7 mouse cellular contexts compared by ENCODE assay signal in the genomic region with DNA sequence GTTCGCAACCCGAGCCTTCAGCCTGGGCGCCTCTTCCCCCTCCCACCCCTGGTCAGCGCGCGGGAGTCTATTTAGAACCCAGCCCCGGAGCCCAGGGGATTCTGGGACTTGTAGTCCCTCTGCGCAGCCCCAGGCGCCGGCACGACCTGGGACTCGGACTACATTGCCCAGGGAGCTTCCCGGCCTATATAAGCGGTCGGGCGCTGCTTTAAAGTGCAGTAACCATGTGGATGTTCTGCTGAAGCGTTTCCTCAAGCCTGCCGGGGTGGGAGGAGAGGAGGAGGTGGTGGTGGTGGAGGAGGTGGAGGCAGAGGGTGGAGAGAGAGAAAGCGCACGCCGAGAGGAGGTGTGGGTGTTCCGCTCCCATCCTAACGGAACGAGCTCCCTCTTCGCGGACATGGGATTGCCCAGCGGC. TPM values are rescaled to one million over a fixed set of nuclear protein-coding genes. Genes with fewer than 3 reads are reported as not detected.
DNase-seq lines count a peak whose midpoint lies in the region; ATAC-seq and TF ChIP-seq lines count a peak whose summit lies in the region.

A gene (plus strand): TSS at position 216 of the 415 bp plus-strand sequence.

- peak within 1 kb of the TSS; percentile 88 for H3K27ac ChIP-seq in embryonic facial prominence, embryonic 10.5 days (replicated peaks)
- 0 out of 2 replicates have a peak within 1 kb of the TSS, but pooled peaks have one; percentile 9 for H3K27ac ChIP-seq in intestine, postnatal 0 days (ENCODE audit: low read depth, low read length)
- 0 out of 2 replicates have a peak within 1 kb of the TSS, but pooled peaks have one; percentile 6 for H3K27ac ChIP-seq in midbrain, embryonic 12.5 days (replicated peaks)
- H3K27ac ChIP-seq in small intestine, adult 2 months (ENCODE audit: insufficient read depth, low read depth, low read length): peak within 1 kb of the TSS; percentile 50

- TF ChIP-seq CTCF in intestine, postnatal 0 days (IDR thresholded peaks at IDR 0.05; ENCODE audit: low read depth): no peak
- TF ChIP-seq CTCF in small intestine, adult 2 months (IDR thresholded peaks at IDR 0.05; ENCODE audit: extremely low read depth, insufficient read length, insufficient replicate concordance, low read depth, low read length): no peak

- TF ChIP-seq POLR2A in small intestine, adult 2 months (IDR thresholded peaks at IDR 0.05; ENCODE audit: low read depth, low read length): peak; percentile 98

- no peaks in the 10 kb centered on the region for H3K9me3 ChIP-seq in embryonic facial prominence, embryonic 10.5 days
- H3K9me3 ChIP-seq in intestine, postnatal 0 days (ENCODE audit: control insufficient read depth): no peaks in the 10 kb centered on the region
- H3K9me3 ChIP-seq in midbrain, embryonic 12.5 days: no peaks in the 10 kb centered on the region

- H3K4me2 ChIP-seq in intestine, postnatal 0 days (replicated peaks; ENCODE audit: low read depth): peak within 1 kb of the TSS; percentile 93
- H3K4me2 ChIP-seq in midbrain, embryonic 12.5 days (replicated peaks): peak within 1 kb of the TSS; percentile 82

- ATAC-seq in intestine, postnatal 0 days: peak; percentile 100
- ATAC-seq in midbrain, embryonic 12.5 days (ENCODE audit: low FRiP score, low read depth): peak; percentile 100

- peaks cover 7% of the 10 kb centered on the region for H3K36me3 ChIP-seq in embryonic facial prominence, embryonic 10.5 days (replicated peaks)
- no peaks in the 10 kb centered on the region for H3K36me3 ChIP-seq in intestine, postnatal 0 days (ENCODE audit: control insufficient read depth, insufficient read depth)
- no peaks in the 10 kb centered on the region for H3K36me3 ChIP-seq in midbrain, embryonic 12.5 days
- 0 out of 2 replicates have a peak, but pooled peaks cover 1% of the 10 kb centered on the region for H3K36me3 ChIP-seq in small intestine, adult 2 months (ENCODE audit: control insufficient read depth, insufficient read depth, low read length)

- intact Hi-C loops in left cerebral cortex, postnatal 4 days (cut with DNase I): loop anchor here (10.0 kb wide), 1 partner anchor 118 kb away; no protein-coding TSS in a partner anchor

- peak within 1 kb of the TSS; percentile 41 for H3K9ac ChIP-seq in intestine, postnatal 0 days (ENCODE audit: low read depth, low read length)
- H3K9ac ChIP-seq in midbrain, embryonic 12.5 days (replicated peaks): peak within 1 kb of the TSS; percentile 56

- H3K27me3 ChIP-seq in embryonic facial prominence, embryonic 10.5 days (replicated peaks; ENCODE audit: low read depth, poor library complexity, severe bottlenecking): 0 out of 2 replicates have a peak, but pooled peaks cover 5% of the 10 kb centered on the region
- no peaks in the 10 kb centered on the region for H3K27me3 ChIP-seq in intestine, postnatal 0 days (replicated peaks; ENCODE audit: control insufficient read depth, insufficient read depth, low read length)
- H3K27me3 ChIP-seq in midbrain, embryonic 12.5 days: peaks cover 10% of the 10 kb centered on the region
- no peaks in the 10 kb centered on the region for H3K27me3 ChIP-seq in small intestine, adult 2 months (ENCODE audit: control insufficient read depth, insufficient read depth, low read length)

- peak; percentile 99 for DNase-seq in adrenal gland, postnatal 10 days
- peak; percentile 99 for DNase-seq in embryonic facial prominence, embryonic 10.5 days (ENCODE audit: low spot score)
- DNase-seq in gonadal fat pad, adult 2 months (ENCODE audit: low read depth): peak; percentile 55
- DNase-seq in left cerebral cortex, postnatal 4 days: peak; percentile 98

- H3K4me1 ChIP-seq in embryonic facial prominence, embryonic 10.5 days: peaks cover 45% of the 10 kb centered on the region
- no peaks in the 10 kb centered on the region for H3K4me1 ChIP-seq in intestine, postnatal 0 days (replicated peaks; ENCODE audit: control insufficient read depth, insufficient read depth, low read length)
- H3K4me1 ChIP-seq in midbrain, embryonic 12.5 days: peaks cover 11% of the 10 kb centered on the region; the same call in 1 of the 2 replicates
- no peaks in the 10 kb centered on the region; the same call in 1 of the 2 replicates for H3K4me1 ChIP-seq in small intestine, adult 2 months (ENCODE audit: control insufficient read depth, insufficient read depth, insufficient read length, low read length)

- WGBS in embryonic facial prominence, embryonic 10.5 days: under 1% methylated on average over 27 of the region's 27 CpGs
- 0% methylated on average over 27 of the region's 27 CpGs for WGBS in intestine, postnatal 0 days
- under 1% methylated on average over 27 of the region's 27 CpGs for WGBS in midbrain, embryonic 12.5 days
- 0% methylated on average over 27 of the region's 27 CpGs for WGBS in small intestine, adult 2 months

- peak within 1 kb of the TSS; percentile 83 for H3K4me3 ChIP-seq in embryonic facial prominence, embryonic 10.5 days
- H3K4me3 ChIP-seq in intestine, postnatal 0 days (ENCODE audit: low read depth, low read length): peak within 1 kb of the TSS; percentile 60
- peak within 1 kb of the TSS; percentile 70 for H3K4me3 ChIP-seq in midbrain, embryonic 12.5 days
- H3K4me3 ChIP-seq in small intestine, adult 2 months (ENCODE audit: low read depth, low read length): peak within 1 kb of the TSS; percentile 81

RNA-seq across cellular contexts. Expression of the gene that starts here (rescaled TPM):
- 100 to 1,000 TPM; 100 to 111 TPM for total RNA-seq in adrenal gland, postnatal 10 days (2021)
- polyA plus RNA-seq in embryonic facial prominence, embryonic 10.5 days (2016; fragmentation: Nextera tagmentation; extraction: Ambion mirVana): 10.0 and 11.2 TPM in 2 replicates
- 20.9 and 23.9 TPM in 2 replicates for polyA plus RNA-seq in gonadal fat pad, adult 2 months (2012; rRNA removed)
- polyA plus RNA-seq in intestine, postnatal 0 days (2015; fragmentation: Nextera tagmentation; extraction: Ambion mirVana): 6.4 and 6.9 TPM in 2 replicates
- 10 to 100 TPM; 66.3 to 72.4 TPM for total RNA-seq in left cerebral cortex, postnatal 4 days (2021)
- 7.3 and 7.4 TPM in 2 replicates for polyA plus RNA-seq in midbrain, embryonic 12.5 days (2016; fragmentation: Nextera tagmentation; extraction: Ambion mirVana)
- 4.4 and 4.7 TPM in 2 replicates for polyA plus RNA-seq in small intestine, adult 2 months (2012; rRNA removed)

Comparison
In these comparisons a context has a peak if more than half of its experiments do, and no peak if none do; other contexts are left out.
1. Peak in every context shown above with its lines: DNase-seq, ATAC-seq, H3K4me3 ChIP-seq and H3K27ac ChIP-seq.
2. H3K27ac ChIP-seq: peak in every context shown above with its lines; median percentile 88 in embryonic facial prominence, embryonic 10.5 days; 50 in small intestine, adult 2 months; 9 in intestine, postnatal 0 days; 6 in midbrain, embryonic 12.5 days.